Mouse (Mus musculus) liver, embryonic 14.5 days (tissue): Measurements from ENCODE around the gene Acvr1c. TPM values are rescaled to one million over a fixed set of nuclear protein-coding genes. Genes with fewer than 3 reads are reported as not detected.

Experiments
- ATAC-seq: fragments of 200-750 bp; cut with Nextera tagmentation; 2 replicates; pipeline ENCODE4 v1.8.0; 2017; ENCODE audit warnings: moderate number of reproducible peaks, mild to moderate bottlenecking, moderate library complexity; ENCODE audit not compliant: insufficient read depth
- DNase-seq, 3 experiments: peaks; one replicate each; pipeline ENCODE4 v3.0.0-alpha.2; 2012 to 2013; ENCODE audit warnings: low read depth in 3 of 3, low spot score in 3 of 3
- H3K27ac ChIP-seq: fragments of 300-500 bp; sonication (generic); 2 replicates; pipeline ENCODE4 v1.5.1; 2014; ENCODE audit warnings: moderate library complexity, mild to moderate bottlenecking, control low read depth, inconsistent platforms
- H3K27me3 ChIP-seq: fragments of 300-500 bp; sonication (generic); 2 replicates; pipeline ENCODE4 v1.6.1; 2014; ENCODE audit warnings: mild to moderate bottlenecking, low read length, moderate library complexity; ENCODE audit not compliant: control insufficient read depth, insufficient read depth
- H3K36me3 ChIP-seq: fragments of 300-500 bp; sonication (generic); replicated peaks from 2 replicates; pipeline ENCODE4 v1.6.1; 2014; ENCODE audit warnings: low read depth; ENCODE audit not compliant: control insufficient read depth, insufficient read depth
- H3K4me1 ChIP-seq, 2 experiments: fragments of 200-500 bp in 1 of 2; fragments of 300-500 bp in 1 of 2; sonication (generic) in 1 of 2; replicated peaks; 2 replicates each; pipeline ENCODE4 v1.6.1; 2012 to 2014; ENCODE audit warnings: antibody characterized with exemption in 1 of 2, inconsistent platforms in 1 of 2, low read length in 1 of 2; ENCODE audit not compliant: control insufficient read depth in 2 of 2, insufficient read depth in 2 of 2
- H3K4me2 ChIP-seq: fragments of 300-500 bp; sonication (generic); 2 replicates; pipeline ENCODE4 v1.6.1; 2014; ENCODE audit warnings: low read depth, mild to moderate bottlenecking, control low read depth, moderate library complexity
- H3K4me3 ChIP-seq, 2 experiments: fragments of 200-500 bp in 1 of 2; fragments of 300-500 bp in 1 of 2; sonication (generic) in 1 of 2; 2 replicates each; pipeline ENCODE4 v1.5.1; 2012 to 2014; ENCODE audit warnings: low read depth in 2 of 2, low read length in 2 of 2, mild to moderate bottlenecking in 2 of 2, control low read depth in 1 of 2, inconsistent platforms in 1 of 2, moderate library complexity in 1 of 2; ENCODE audit not compliant: insufficient read depth in 1 of 2
- H3K9ac ChIP-seq: fragments of 300-500 bp; sonication (generic); replicated peaks from 2 replicates; pipeline ENCODE4 v1.6.1; 2014; ENCODE audit warnings: mild to moderate bottlenecking, control low read depth, moderate library complexity
- H3K9me3 ChIP-seq: fragments of 300-500 bp; sonication (generic); 2 replicates; pipeline ENCODE4 v1.6.1; 2016; ENCODE audit warnings: low read length, mixed read lengths; ENCODE audit not compliant: control insufficient read depth
- CTCF ChIP-seq: IDR thresholded peaks from 2 replicates; pipeline ENCODE4 v1.5.1; 2016; ENCODE audit warnings: antibody characterized with exemption, low read depth, control low read depth
- EP300 ChIP-seq: IDR thresholded peaks from 2 replicates; pipeline ENCODE4 v1.6.1; 2016; ENCODE audit warnings: antibody characterized with exemption, low read depth
- WGBS: fragments of 180-500 bp; shearing (Covaris S2); extraction: QIAGEN DNeasy Blood & Tissue Kit; methylation state at CpG from one replicate; pipeline ENCODE4 v1.1.7; 2014; ENCODE audit not compliant: insufficient replicate concordance; 5-methylcytosine and 5-hydroxymethylcytosine counted together
- polyA plus RNA-seq, 2 experiments: library from polyadenylated mRNA; depleted of rRNA in 1 of 2; stranded (reverse) in 1 of 2; unstranded in 1 of 2; fragments of >200 nt; fragmentation: Nextera tagmentation in 1 of 2; extraction: Ambion mirVana in 1 of 2; gene quantifications; 2 replicates each; pipeline versions ENCODE4 v1.2.1 to v1.2.3; 2012 to 2014

Gene Acvr1c
- polyA plus RNA-seq, 2 experiments = 0.01 to 0.02 TPM

- DNase-seq (no peak), ATAC-seq (no peak)
- 61% methylated on average over 9 of the region's 9 CpGs for WGBS
- Histone ChIP-seq H3K36me3 (no peaks in the 10 kb centered on the region), H3K4me2 (no peak overlapping the region), H3K9me3 (no peaks in the 10 kb centered on the region), H3K27ac (no peak overlapping the region), H3K4me1 (no peaks in the 10 kb centered on the region), H3K27me3 (no peaks in the 10 kb centered on the region), H3K9ac (no peak overlapping the region), H3K4me3 (no peak overlapping the region)
- TF ChIP-seq EP300 (no peak), CTCF (no peak)
These were observed 19.9 kb upstream of the Acvr1c start for GRCm38 (mm10) chr2:58377417-58378130.

- ATAC-seq = no peak
- Histone ChIP-seq H3K27ac (no peak overlapping the region), H3K9ac (no peak overlapping the region), H3K4me1 (no peaks in the 10 kb centered on the region), H3K4me3 (no peak overlapping the region), H3K27me3 (no peaks in the 10 kb centered on the region), H3K4me2 (no peak overlapping the region), H3K36me3 (no peaks in the 10 kb centered on the region), H3K9me3 (no peaks in the 10 kb centered on the region)
- TF ChIP-seq CTCF (no peak), EP300 (no peak)
- DNase-seq = no peak
- 52% methylated on average over 3 of the region's 3 CpGs for WGBS
These were observed 8.5 kb upstream of the Acvr1c start for GRCm38 (mm10) chr2:58366196-58366595.

GRCm38 (mm10) chr2:58361361-58362046 lies 3.8 kb upstream of the Acvr1c start:
- Histone ChIP-seq H3K27ac (no peak overlapping the region), H3K36me3 (no peaks in the 10 kb centered on the region), H3K4me3 (no peak overlapping the region), H3K9ac (no peak overlapping the region), H3K4me1 (no peaks in the 10 kb centered on the region), H3K4me2 (no peak overlapping the region), H3K9me3 (no peaks in the 10 kb centered on the region), H3K27me3 (peaks cover 4% of the 10 kb centered on the region)
- TF ChIP-seq CTCF = no peak
- TF ChIP-seq EP300 = no peak
- no peak for DNase-seq
- no peak for ATAC-seq
- 63% methylated on average over 3 of the region's 3 CpGs for WGBS

GRCm38 (mm10) chr2:58358132-58358460 lies 401 bp upstream of the Acvr1c start:
- Histone ChIP-seq H3K36me3 (no peaks in the 10 kb centered on the region), H3K9ac (no peak overlapping the region), H3K9me3 (no peaks in the 10 kb centered on the region), H3K27me3 (peaks cover 4% of the 10 kb centered on the region), H3K4me1 (no peaks in the 10 kb centered on the region), H3K4me3 (no peak overlapping the region), H3K4me2 (peak overlapping the region; percentile 66; the same call in 1 of the 2 replicates), H3K27ac (no peak overlapping the region)
- DNase-seq (no peak), ATAC-seq (no peak)
- 16% methylated on average over 3 of the region's 3 CpGs for WGBS
- TF ChIP-seq CTCF = no peak
- no peak for TF ChIP-seq EP300

- WGBS = 0% methylated on average over 7 of the region's 7 CpGs
- no peak for ATAC-seq
These were observed 654 bp downstream of the Acvr1c start for GRCm38 (mm10) chr2:58357068-58357413.

More at GRCm38 (mm10) chr2:58357068-58357413, 654 bp downstream of the Acvr1c start:
- Histone ChIP-seq H3K4me3 (peak overlapping the region; percentile 31 to 38), H3K27me3 (peaks cover 4% of the 10 kb centered on the region), H3K9ac (no peak overlapping the region), H3K36me3 (no peaks in the 10 kb centered on the region), H3K4me2 (peak overlapping the region; percentile 66), H3K4me1 (no peaks in the 10 kb centered on the region), H3K9me3 (no peaks in the 10 kb centered on the region), H3K27ac (no peak overlapping the region)
- no peak for TF ChIP-seq EP300
- no peak for DNase-seq
